Mouse (Mus musculus): ENCODE results near the gene Pold2. TPM values are rescaled to one million over a fixed set of nuclear protein-coding genes. Genes with fewer than 3 reads are reported as not detected.

The Pold2 gene
- polyA plus RNA-seq, 1 experiment from 2014 or later, result 86.8 TPM

- ATAC-seq (replicated peaks; ENCODE audit: insufficient number of reproducible peaks, low FRiP score, low TSS enrichment), result no peak
- 44% methylated on average over 5 of the region's 5 CpGs for WGBS (ENCODE audit: insufficient replicate concordance)
These were observed 36.8 kb upstream of the Pold2 start for GRCm38 (mm10) chr11:5914940-5915339.

GRCm38 (mm10) chr11:5913936-5914335, 35.8 kb upstream of the Pold2 start:
- no peak for ATAC-seq (replicated peaks; ENCODE audit: insufficient number of reproducible peaks, low FRiP score, low TSS enrichment)
- H3K27ac ChIP-seq (ENCODE audit: low read depth, low read length), result no peak overlapping the region
- 81% methylated on average over 4 of the region's 4 CpGs for WGBS (ENCODE audit: insufficient replicate concordance)
- no peaks in the 10 kb centered on the region; the same call in 1 of the 2 replicates for H3K4me1 ChIP-seq (ENCODE audit: control insufficient read depth, insufficient read depth, low read length)
- H3K9ac ChIP-seq (ENCODE audit: low read depth, low read length), result 0 out of 2 replicates have a peak overlapping the region, but pooled peaks have one; percentile 11
- H3K27me3 ChIP-seq (ENCODE audit: control insufficient read depth, insufficient read depth, low read length), result no peaks in the 10 kb centered on the region
- H3K9me3 ChIP-seq (replicated peaks; ENCODE audit: control insufficient read depth, low read length), result no peaks in the 10 kb centered on the region
- no peak overlapping the region for H3K4me3 ChIP-seq (ENCODE audit: low read depth, low read length)
- H3K4me2 ChIP-seq, result no peak overlapping the region
- H3K36me3 ChIP-seq (ENCODE audit: control insufficient read depth, insufficient read depth, low read length), result no peaks in the 10 kb centered on the region

More at GRCm38 (mm10) chr11:5914940-5915339, 36.8 kb upstream of the Pold2 start:
- Histone ChIP-seq H3K9ac (ENCODE audit: low read depth, low read length) (no peak overlapping the region), H3K36me3 (ENCODE audit: control insufficient read depth, insufficient read depth, low read length) (no peaks in the 10 kb centered on the region), H3K4me3 (ENCODE audit: low read depth, low read length) (no peak overlapping the region), H3K27ac (ENCODE audit: low read depth, low read length) (no peak overlapping the region), H3K9me3 (replicated peaks; ENCODE audit: control insufficient read depth, low read length) (no peaks in the 10 kb centered on the region), H3K4me2 (no peak overlapping the region), H3K27me3 (ENCODE audit: control insufficient read depth, insufficient read depth, low read length) (no peaks in the 10 kb centered on the region), H3K4me1 (ENCODE audit: control insufficient read depth, insufficient read depth, low read length) (no peaks in the 10 kb centered on the region; the same call in 1 of the 2 replicates)

DNA sequence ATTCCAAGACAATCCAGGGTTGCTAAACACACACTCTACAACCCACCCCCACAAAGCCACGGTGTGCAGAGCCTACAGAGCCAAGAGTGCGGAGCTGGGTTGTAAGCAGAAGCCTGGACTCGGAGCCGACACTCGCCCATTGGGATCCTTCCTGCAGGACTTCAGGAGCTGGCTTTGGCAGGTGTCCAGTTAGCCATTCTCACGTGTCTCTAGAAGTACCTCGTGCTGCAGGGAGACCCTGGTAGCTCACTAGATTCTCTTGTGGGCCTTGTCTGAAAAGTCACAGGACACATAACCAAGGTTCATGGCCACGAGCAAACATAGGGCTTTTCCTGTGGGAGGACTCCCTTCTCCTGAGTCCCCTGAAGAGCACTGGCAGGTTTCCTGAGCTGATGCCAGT, 35.2 kb upstream of the Pold2 start:
- no peak for ATAC-seq (replicated peaks; ENCODE audit: insufficient number of reproducible peaks, low FRiP score, low TSS enrichment)
- Histone ChIP-seq H3K4me2 (no peak overlapping the region), H3K27ac (ENCODE audit: low read depth, low read length) (no peak overlapping the region), H3K36me3 (ENCODE audit: control insufficient read depth, insufficient read depth, low read length) (no peaks in the 10 kb centered on the region), H3K9me3 (replicated peaks; ENCODE audit: control insufficient read depth, low read length) (no peaks in the 10 kb centered on the region), H3K27me3 (ENCODE audit: control insufficient read depth, insufficient read depth, low read length) (no peaks in the 10 kb centered on the region), H3K9ac (ENCODE audit: low read depth, low read length) (no peak overlapping the region), H3K4me3 (ENCODE audit: low read depth, low read length) (no peak overlapping the region), H3K4me1 (ENCODE audit: control insufficient read depth, insufficient read depth, low read length) (no peaks in the 10 kb centered on the region; the same call in 1 of the 2 replicates)
- 70% methylated on average over 8 of the region's 8 CpGs for WGBS (ENCODE audit: insufficient replicate concordance)

DNA sequence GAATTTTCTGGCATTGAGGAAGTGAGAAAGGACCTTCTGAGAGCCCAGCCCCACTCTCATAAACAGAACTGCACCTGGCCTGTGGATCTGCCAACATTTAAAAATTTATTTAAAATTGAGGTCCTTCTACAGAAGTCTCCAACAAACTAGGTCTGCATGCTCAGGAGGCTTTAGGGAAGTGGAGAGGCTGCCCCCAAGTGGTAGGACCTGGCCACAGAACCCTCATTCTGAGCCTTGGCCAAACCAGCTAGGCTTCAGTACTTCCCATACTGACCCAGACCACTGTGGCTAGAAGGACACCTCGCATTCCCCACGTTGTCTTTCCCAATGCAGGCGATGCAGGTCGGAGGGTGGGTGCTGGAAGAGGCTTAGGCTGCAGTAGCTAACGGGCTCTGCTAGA, 34.5 kb upstream of the Pold2 start:
- Histone ChIP-seq H3K27ac (ENCODE audit: low read depth, low read length) (no peak overlapping the region), H3K4me3 (ENCODE audit: low read depth, low read length) (no peak overlapping the region), H3K9ac (ENCODE audit: low read depth, low read length) (no peak overlapping the region), H3K4me2 (no peak overlapping the region), H3K36me3 (ENCODE audit: control insufficient read depth, insufficient read depth, low read length) (no peaks in the 10 kb centered on the region), H3K4me1 (ENCODE audit: control insufficient read depth, insufficient read depth, low read length) (no peaks in the 10 kb centered on the region; the same call in 1 of the 2 replicates), H3K9me3 (replicated peaks; ENCODE audit: control insufficient read depth, low read length) (no peaks in the 10 kb centered on the region), H3K27me3 (ENCODE audit: control insufficient read depth, insufficient read depth, low read length) (no peaks in the 10 kb centered on the region)
- ATAC-seq (replicated peaks; ENCODE audit: insufficient number of reproducible peaks, low FRiP score, low TSS enrichment), result peak; percentile 58; the same call in 1 of the 2 replicates
- 28% methylated on average over 5 of the region's 5 CpGs for WGBS (ENCODE audit: insufficient replicate concordance)

GRCm38 (mm10) chr11:5908642-5909041, 30.6 kb upstream of the Pold2 start:
- ATAC-seq (replicated peaks; ENCODE audit: insufficient number of reproducible peaks, low FRiP score, low TSS enrichment), result no peak

GRCm38 (mm10) chr11:5907096-5907495, 29.0 kb upstream of the Pold2 start:
- Histone ChIP-seq H3K36me3 (ENCODE audit: control insufficient read depth, insufficient read depth, low read length) (no peaks in the 10 kb centered on the region), H3K4me2 (no peak overlapping the region), H3K4me3 (ENCODE audit: low read depth, low read length) (no peak overlapping the region), H3K9me3 (replicated peaks; ENCODE audit: control insufficient read depth, low read length) (no peaks in the 10 kb centered on the region), H3K27ac (ENCODE audit: low read depth, low read length) (no peak overlapping the region), H3K4me1 (ENCODE audit: control insufficient read depth, insufficient read depth, low read length) (peaks cover 3% of the 10 kb centered on the region), H3K27me3 (ENCODE audit: control insufficient read depth, insufficient read depth, low read length) (0 out of 2 replicates have a peak, but pooled peaks cover 4% of the 10 kb centered on the region), H3K9ac (ENCODE audit: low read depth, low read length) (no peak overlapping the region)
- ATAC-seq (replicated peaks; ENCODE audit: insufficient number of reproducible peaks, low FRiP score, low TSS enrichment), result no peak
- WGBS (ENCODE audit: insufficient replicate concordance), result 63% methylated on average over 5 of the region's 5 CpGs

More at GRCm38 (mm10) chr11:5908642-5909041, 30.6 kb upstream of the Pold2 start:
- no peak overlapping the region for H3K9ac ChIP-seq (ENCODE audit: low read depth, low read length)
- no peaks in the 10 kb centered on the region for H3K27me3 ChIP-seq (ENCODE audit: control insufficient read depth, insufficient read depth, low read length)
- H3K4me3 ChIP-seq (ENCODE audit: low read depth, low read length), result no peak overlapping the region
- no peaks in the 10 kb centered on the region for H3K9me3 ChIP-seq (replicated peaks; ENCODE audit: control insufficient read depth, low read length)
- no peaks in the 10 kb centered on the region for H3K36me3 ChIP-seq (ENCODE audit: control insufficient read depth, insufficient read depth, low read length)
- H3K27ac ChIP-seq (ENCODE audit: low read depth, low read length), result no peak overlapping the region
- no peaks in the 10 kb centered on the region for H3K4me1 ChIP-seq (ENCODE audit: control insufficient read depth, insufficient read depth, low read length)
- no peak overlapping the region for H3K4me2 ChIP-seq
- 64% methylated on average over 4 of the region's 4 CpGs for WGBS (ENCODE audit: insufficient replicate concordance)

DNA sequence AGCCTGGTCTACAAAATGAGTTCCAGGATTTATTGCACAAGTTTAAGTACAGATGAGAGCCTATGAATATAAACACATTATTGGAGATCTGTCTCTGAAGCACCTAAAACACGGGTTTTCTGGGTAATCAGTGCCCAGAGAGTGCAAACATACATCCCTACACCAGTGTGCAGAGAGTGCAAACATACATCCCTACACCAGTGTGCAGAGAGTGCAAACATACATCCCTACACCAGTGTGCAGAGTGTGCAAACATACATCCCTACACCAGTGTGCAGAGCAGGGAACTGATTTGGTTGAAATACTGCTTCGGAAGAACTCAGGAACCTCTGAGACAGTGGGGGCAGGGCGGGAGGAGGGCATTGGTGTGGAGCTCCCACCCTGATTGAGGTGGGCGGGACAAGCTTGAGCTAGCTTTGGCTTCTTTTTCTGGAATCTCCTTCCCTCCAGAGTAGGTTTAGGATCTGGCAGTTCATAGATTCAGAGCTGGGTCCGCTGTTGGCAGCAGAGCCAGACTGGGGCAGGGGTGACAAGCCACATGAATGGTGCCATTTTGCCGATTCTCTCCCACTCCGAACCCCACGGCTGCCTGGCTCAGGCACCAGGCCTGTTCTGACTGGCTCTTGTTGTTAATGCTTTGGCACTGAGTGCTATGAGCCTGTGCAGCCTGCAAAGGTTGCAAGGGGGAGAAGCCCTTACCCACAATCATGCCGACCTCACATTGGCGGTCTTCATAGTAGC, 27.9 kb upstream of the Pold2 start:
- no peak overlapping the region for H3K4me2 ChIP-seq
- no peaks in the 10 kb centered on the region for H3K36me3 ChIP-seq (ENCODE audit: control insufficient read depth, insufficient read depth, low read length)
- H3K4me1 ChIP-seq (ENCODE audit: control insufficient read depth, insufficient read depth, low read length), result peaks cover 13% of the 10 kb centered on the region
- ATAC-seq (replicated peaks; ENCODE audit: insufficient number of reproducible peaks, low FRiP score, low TSS enrichment), result no peak
- 0 out of 2 replicates have a peak, but pooled peaks cover 6% of the 10 kb centered on the region for H3K27me3 ChIP-seq (ENCODE audit: control insufficient read depth, insufficient read depth, low read length)
- no peak overlapping the region for H3K27ac ChIP-seq (ENCODE audit: low read depth, low read length)
- WGBS (ENCODE audit: insufficient replicate concordance), result 80% methylated on average over 10 of the region's 10 CpGs
- H3K9ac ChIP-seq (ENCODE audit: low read depth, low read length), result no peak overlapping the region
- H3K9me3 ChIP-seq (replicated peaks; ENCODE audit: control insufficient read depth, low read length), result no peaks in the 10 kb centered on the region
- no peak overlapping the region for H3K4me3 ChIP-seq (ENCODE audit: low read depth, low read length)

DNA sequence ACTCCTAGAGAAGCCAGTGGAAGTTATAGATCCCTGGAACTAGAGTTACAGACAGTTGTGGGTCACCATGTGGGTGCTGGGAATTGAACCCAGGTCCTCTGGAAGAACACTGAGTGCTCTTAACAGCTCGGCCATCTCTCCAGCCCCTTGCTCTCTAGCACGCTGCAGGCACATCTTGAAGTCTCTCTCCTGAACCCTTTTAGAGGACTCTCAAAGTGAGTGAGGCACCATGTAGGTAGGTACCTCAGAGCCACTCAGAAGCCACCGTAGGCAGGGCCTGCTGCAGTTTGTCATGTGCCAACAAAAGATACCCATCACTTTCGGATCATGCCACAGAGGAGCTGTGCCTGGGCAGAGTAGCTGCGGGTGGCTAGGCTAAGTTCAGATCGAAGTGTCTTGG, 26.8 kb upstream of the Pold2 start:
- no peak overlapping the region for H3K4me2 ChIP-seq
- H3K27ac ChIP-seq (ENCODE audit: low read depth, low read length), result no peak overlapping the region
- no peak for ATAC-seq (replicated peaks; ENCODE audit: insufficient number of reproducible peaks, low FRiP score, low TSS enrichment)
- H3K4me3 ChIP-seq (ENCODE audit: low read depth, low read length), result no peak overlapping the region
- no peak overlapping the region for H3K9ac ChIP-seq (ENCODE audit: low read depth, low read length)
- WGBS (ENCODE audit: insufficient replicate concordance), result 82% methylated on average over 6 of the region's 6 CpGs
- peaks cover 19% of the 10 kb centered on the region for H3K4me1 ChIP-seq (ENCODE audit: control insufficient read depth, insufficient read depth, low read length)
- 0 out of 2 replicates have a peak, but pooled peaks cover 6% of the 10 kb centered on the region for H3K27me3 ChIP-seq (ENCODE audit: control insufficient read depth, insufficient read depth, low read length)
- H3K9me3 ChIP-seq (replicated peaks; ENCODE audit: control insufficient read depth, low read length), result no peaks in the 10 kb centered on the region
- H3K36me3 ChIP-seq (ENCODE audit: control insufficient read depth, insufficient read depth, low read length), result no peaks in the 10 kb centered on the region

DNA sequence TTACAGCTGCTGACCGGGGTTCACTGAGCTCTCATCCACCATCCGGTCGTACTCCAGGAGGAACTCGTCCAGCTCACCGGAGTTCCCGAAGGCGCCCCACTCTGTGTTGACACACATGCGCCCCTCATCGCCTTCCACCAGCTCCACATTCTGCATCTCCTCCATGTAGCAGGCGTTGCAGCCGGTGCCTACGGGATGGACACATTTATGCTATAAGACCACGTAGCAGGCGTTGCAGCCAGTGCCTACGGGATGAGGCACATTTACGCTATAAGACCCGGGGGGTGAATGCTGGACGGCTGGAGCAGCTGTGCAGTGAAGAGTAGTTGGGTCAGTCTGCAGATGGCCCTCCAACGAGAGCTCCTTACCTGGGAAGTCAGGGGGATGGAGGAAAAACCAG, 26.3 kb upstream of the Pold2 start:
- ATAC-seq (replicated peaks; ENCODE audit: insufficient number of reproducible peaks, low FRiP score, low TSS enrichment), result no peak
- H3K9me3 ChIP-seq (replicated peaks; ENCODE audit: control insufficient read depth, low read length), result no peaks in the 10 kb centered on the region
- no peak overlapping the region for H3K4me3 ChIP-seq (ENCODE audit: low read depth, low read length)
- no peak overlapping the region for H3K4me2 ChIP-seq
- H3K4me1 ChIP-seq (ENCODE audit: control insufficient read depth, insufficient read depth, low read length), result peaks cover 19% of the 10 kb centered on the region
- 0 out of 2 replicates have a peak, but pooled peaks cover 6% of the 10 kb centered on the region for H3K27me3 ChIP-seq (ENCODE audit: control insufficient read depth, insufficient read depth, low read length)
- WGBS (ENCODE audit: insufficient replicate concordance), result 84% methylated on average over 19 of the region's 19 CpGs
- H3K36me3 ChIP-seq (ENCODE audit: control insufficient read depth, insufficient read depth, low read length), result no peaks in the 10 kb centered on the region
- H3K27ac ChIP-seq (ENCODE audit: low read depth, low read length), result no peak overlapping the region
- H3K9ac ChIP-seq (ENCODE audit: low read depth, low read length), result no peak overlapping the region
